Mouse (Mus musculus) CH12.LX (cell line): ENCODE data around the gene Atp5d. TPM values are rescaled to one million over a fixed set of nuclear protein-coding genes. Genes with fewer than 3 reads are reported as not detected.

Experiments used
- DNase-seq: peaks from one replicate; pipeline ENCODE4 v3.0.0-alpha.2; 2013; ENCODE audit errors: extremely low read depth
- H3K27ac ChIP-seq: 2 replicates; pipeline ENCODE4 v1.5.1; 2012; ENCODE audit warnings: low read depth, mild to moderate bottlenecking, control low read depth, moderate library complexity; ENCODE audit not compliant: insufficient read depth
- H3K27me3 ChIP-seq: replicated peaks from 2 replicates; pipeline ENCODE3; 2012; ENCODE audit warnings: inconsistent platforms
- H3K36me3 ChIP-seq, 2 experiments: replicated peaks in 1 of 2; 2 replicates each; pipeline versions ENCODE3 to v1.6.1; 2012; ENCODE audit warnings: inconsistent platforms in 1 of 2, low read length in 1 of 2, mild to moderate bottlenecking in 1 of 2, mixed read lengths in 1 of 2, moderate library complexity in 1 of 2; ENCODE audit not compliant: control insufficient read depth in 1 of 2, insufficient read depth in 1 of 2
- H3K4me1 ChIP-seq, 2 experiments: 2 replicates each; pipeline ENCODE4 v1.6.1; 2012; ENCODE audit warnings: inconsistent platforms in 1 of 2, moderate library complexity in 1 of 2; ENCODE audit not compliant: insufficient read depth in 2 of 2, control insufficient read depth in 1 of 2
- H3K4me2 ChIP-seq: 2 replicates; pipeline ENCODE4 v1.6.1; 2012; ENCODE audit warnings: low read depth, mild to moderate bottlenecking, control low read depth; ENCODE audit not compliant: poor library complexity, insufficient read depth, severe bottlenecking
- H3K4me3 ChIP-seq, 3 experiments: fragments of 150-350 bp in 1 of 3; sonication (generic) in 1 of 3; replicated peaks in 1 of 3; 2 replicates each; pipeline versions ENCODE3 to v1.5.1; 2011 to 2012; ENCODE audit warnings: low read depth in 2 of 3, low read length in 2 of 3, mild to moderate bottlenecking in 2 of 3, moderate library complexity in 2 of 3, control low read depth in 1 of 3, improper control_type of control experiment in 1 of 3, inconsistent platforms in 1 of 3, mixed read lengths in 1 of 3; ENCODE audit not compliant: poor library complexity in 1 of 3
- H3K79me2 ChIP-seq: replicated peaks from 2 replicates; pipeline ENCODE4 v1.6.1; 2012; ENCODE audit warnings: mild to moderate bottlenecking, moderate library complexity; ENCODE audit not compliant: control insufficient read depth, poor library complexity, insufficient read depth, severe bottlenecking; ENCODE audit errors: extremely low read depth
- H3K9ac ChIP-seq: 2 replicates; pipeline ENCODE4 v1.6.1; 2012; ENCODE audit warnings: low read depth, mild to moderate bottlenecking, control low read depth, moderate library complexity; ENCODE audit not compliant: insufficient read depth
- H3K9me3 ChIP-seq: replicated peaks from 2 replicates; pipeline ENCODE3; 2012; ENCODE audit warnings: low read length, inconsistent platforms, mixed read lengths
- CHD1 ChIP-seq: IDR thresholded peaks from 2 replicates; pipeline ENCODE4 v1.6.1; 2012; ENCODE audit warnings: low read depth, low read length, improper control_type of control experiment, inconsistent platforms
- EP300 ChIP-seq: IDR thresholded peaks from 2 replicates; pipeline ENCODE4 v1.6.1; 2011; ENCODE audit warnings: low read length, improper control_type of control experiment
- GABPA ChIP-seq: IDR thresholded peaks from 2 replicates; pipeline ENCODE4 v1.6.1; 2012; ENCODE audit warnings: low read depth, low read length, improper control_type of control experiment, inconsistent platforms; ENCODE audit not compliant: insufficient replicate concordance
- HCFC1 ChIP-seq: IDR thresholded peaks from 2 replicates; pipeline ENCODE4 v1.6.1; 2012; ENCODE audit warnings: low read depth, mild to moderate bottlenecking, inconsistent platforms, low read length, improper control_type of control experiment
- IRF4 ChIP-seq: IDR thresholded peaks from 2 replicates; pipeline ENCODE4 v1.6.1; 2014; ENCODE audit warnings: low read depth, mild to moderate bottlenecking, inconsistent platforms, low read length, improper control_type of control experiment
- JUN ChIP-seq: IDR thresholded peaks from 2 replicates; pipeline ENCODE4 v1.6.1; 2011; ENCODE audit warnings: low read depth, mild to moderate bottlenecking, low read length, improper control_type of control experiment, moderate library complexity; ENCODE audit not compliant: insufficient read depth
- KAT2A ChIP-seq: IDR thresholded peaks from 2 replicates; pipeline ENCODE4 v1.6.1; 2012; ENCODE audit warnings: low read length, improper control_type of control experiment, inconsistent platforms; ENCODE audit not compliant: insufficient replicate concordance
- MAFK ChIP-seq: IDR thresholded peaks from 2 replicates; pipeline ENCODE4 v1.6.1; 2011; ENCODE audit warnings: low read length, improper control_type of control experiment; ENCODE audit not compliant: insufficient replicate concordance
- MAX ChIP-seq: IDR thresholded peaks from 2 replicates; pipeline ENCODE4 v1.6.1; 2011; ENCODE audit warnings: low read length, improper control_type of control experiment
- MAZ ChIP-seq: IDR thresholded peaks from 2 replicates; pipeline ENCODE4 v1.6.1; 2012; ENCODE audit warnings: low read depth, mild to moderate bottlenecking, inconsistent platforms, low read length, improper control_type of control experiment, moderate library complexity
- MEF2A ChIP-seq: IDR thresholded peaks from 2 replicates; pipeline ENCODE4 v1.6.1; 2014; ENCODE audit warnings: low read depth, mild to moderate bottlenecking, inconsistent platforms, low read length, improper control_type of control experiment, borderline replicate concordance
- MXI1 ChIP-seq: IDR thresholded peaks from 2 replicates; pipeline ENCODE4 v1.6.1; 2011; ENCODE audit warnings: mild to moderate bottlenecking, low read depth, low read length, improper control_type of control experiment
- NRF1 ChIP-seq: IDR thresholded peaks from 2 replicates; pipeline ENCODE4 v1.6.1; 2014; ENCODE audit warnings: low read depth, mild to moderate bottlenecking, inconsistent platforms, low read length, improper control_type of control experiment, moderate library complexity
- PAX5 ChIP-seq: IDR thresholded peaks from 2 replicates; pipeline ENCODE4 v1.6.1; 2012; ENCODE audit warnings: low read length, inconsistent platforms, mixed read lengths
- POLR2AphosphoS2 ChIP-seq: IDR thresholded peaks from 2 replicates; pipeline ENCODE4 v1.6.1; 2011; ENCODE audit warnings: low read depth, low read length, improper control_type of control experiment
- RAD21 ChIP-seq: IDR thresholded peaks from 2 replicates; pipeline ENCODE4 v1.6.1; 2011; ENCODE audit warnings: low read depth, mild to moderate bottlenecking, low read length, improper control_type of control experiment, moderate library complexity
- RCOR1 ChIP-seq: conservative IDR thresholded peaks from 2 replicates; pipeline ENCODE4 v1.6.1; 2012; ENCODE audit warnings: low read depth, mild to moderate bottlenecking, inconsistent platforms, low read length, improper control_type of control experiment
- SIN3A ChIP-seq: IDR thresholded peaks from 2 replicates; pipeline ENCODE4 v1.6.1; 2012; ENCODE audit warnings: low read length, improper control_type of control experiment, inconsistent platforms
- SMC3 ChIP-seq: IDR thresholded peaks from 2 replicates; pipeline ENCODE4 v1.6.1; 2011; ENCODE audit warnings: low read depth, low read length, improper control_type of control experiment
- TBP ChIP-seq: conservative IDR thresholded peaks from 2 replicates; pipeline ENCODE4 v1.6.1; 2011; ENCODE audit warnings: low read depth, low read length, improper control_type of control experiment
- USF1 ChIP-seq: IDR thresholded peaks from 2 replicates; pipeline ENCODE4 v1.6.1; 2014; ENCODE audit warnings: low read depth, mild to moderate bottlenecking, inconsistent platforms, low read length, improper control_type of control experiment
- USF2 ChIP-seq: conservative IDR thresholded peaks from 2 replicates; pipeline ENCODE4 v1.6.1; 2011; ENCODE audit warnings: low read depth, low read length, improper control_type of control experiment
- ZC3H11A ChIP-seq: IDR thresholded peaks from 2 replicates; pipeline ENCODE4 v1.6.1; 2012; ENCODE audit warnings: low read depth, mild to moderate bottlenecking, inconsistent platforms, low read length, improper control_type of control experiment
- ZKSCAN1 ChIP-seq: IDR thresholded peaks from 2 replicates; pipeline ENCODE4 v1.6.1; 2012; ENCODE audit warnings: low read depth, inconsistent platforms, low read length, improper control_type of control experiment, borderline replicate concordance
- ZMIZ1 ChIP-seq: IDR thresholded peaks from 2 replicates; pipeline ENCODE4 v1.6.1; 2012; ENCODE audit warnings: low read depth, mild to moderate bottlenecking, inconsistent platforms, low read length, improper control_type of control experiment
- dilution Hi-C: fragments of 300-500 bp; cut with MboI; formaldehyde crosslinking; loops from 2 replicates; pipeline ENCODE4 v1.14.3; 2020; ENCODE audit warnings: low sequenced_read_pairs; ENCODE audit not compliant: extremely low pct_unique_long_range_greater_than_20kb, extremely low pct_ligation_motif_present
- in situ Hi-C: fragments of 300-500 bp; cut with MboI; formaldehyde crosslinking; loops from 3 replicates; pipeline ENCODE4 v1.14.3; 2019; ENCODE audit warnings: low sequenced_read_pairs, low pct_ligation_motif_present, low pct_unique_long_range_greater_than_20kb, mixed read lengths
- polyA plus RNA-seq: library from polyadenylated mRNA; unstranded; fragments of >175 nt; gene quantifications from 2 replicates; pipeline ENCODE4 v1.2.1, GENCODE M21; 2012; ENCODE audit warnings: low read depth; ENCODE audit not compliant: insufficient read length
- total RNA-seq, 2 experiments: library from RNA; depleted of rRNA; stranded (reverse); fragments of 300-350 nt in 1 of 2; fragments of >200 nt in 1 of 2; gene quantifications; 2 replicates each; pipeline ENCODE4 v1.2.3; 2012 to 2014

Gene Atp5d
- total and polyA plus RNA-seq, 3 experiments, result 106 to 352 (median 326) TPM

DNA sequence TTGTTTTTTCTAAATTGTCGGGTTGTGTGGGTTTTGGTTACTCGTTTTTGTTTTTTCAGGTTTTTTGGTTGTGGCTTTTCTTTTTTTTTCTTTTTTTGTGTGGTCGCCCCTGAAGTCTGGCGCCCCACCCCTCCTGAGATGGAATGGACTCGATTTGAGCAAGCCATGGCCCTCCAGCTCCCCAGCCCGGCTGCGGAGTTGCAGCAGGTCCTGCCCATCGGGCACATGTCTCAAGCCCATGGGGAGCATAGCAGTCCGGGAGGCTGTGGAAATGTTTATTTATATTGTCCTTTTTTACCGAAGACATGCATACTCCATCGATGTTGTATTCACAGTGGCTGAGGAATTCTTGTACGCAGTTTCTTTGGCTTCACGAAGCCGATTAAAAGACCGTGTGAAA, 32.8 kb downstream of the Atp5d start:
- no peaks in the 10 kb centered on the region for H3K27me3 ChIP-seq

DNA sequence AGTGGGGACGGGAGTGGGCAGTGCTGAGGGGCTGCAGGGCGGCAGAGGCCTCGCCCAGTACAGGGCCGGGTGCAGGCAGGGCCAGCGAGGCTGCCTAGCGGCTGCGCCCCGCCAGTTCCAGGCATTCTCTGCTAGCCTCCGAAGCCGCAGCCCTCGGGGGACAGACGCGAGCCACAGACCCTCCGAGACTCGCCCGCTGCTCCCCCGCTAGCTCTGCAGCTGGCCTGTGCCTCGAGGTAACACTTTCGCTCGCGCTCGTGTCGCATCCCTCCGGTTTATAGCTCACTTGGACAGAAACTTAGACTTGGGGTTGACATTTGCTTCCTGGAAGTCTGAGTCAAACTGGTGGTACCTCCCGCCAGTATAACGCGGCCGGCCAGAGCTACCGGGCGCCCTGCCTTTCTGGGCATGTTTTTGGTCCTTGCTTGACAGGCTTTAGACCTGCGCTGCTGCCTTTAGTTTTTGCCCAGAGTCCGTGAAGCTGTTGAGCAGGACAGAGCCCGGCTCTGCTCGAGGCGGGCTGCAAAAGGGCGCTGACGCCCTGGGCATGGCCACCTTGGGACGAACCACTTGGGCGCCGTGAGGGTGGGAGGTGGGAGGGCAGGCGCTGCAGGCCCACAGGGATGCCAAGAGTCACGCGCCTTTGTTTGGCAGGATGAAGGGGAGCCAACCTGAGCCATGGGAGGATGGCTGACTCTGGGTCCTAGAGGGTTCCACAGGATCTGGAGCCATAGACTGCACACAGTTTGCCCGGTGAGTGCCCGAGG, 33.5 kb downstream of the Atp5d start:
- Histone ChIP-seq H3K9ac (peak overlapping the region; percentile 62), H3K79me2 (peaks cover 16% of the 10 kb centered on the region), H3K4me1 (peaks cover 11 to 51% of the 10 kb centered on the region in 2 experiments), H3K36me3 (peaks cover 27 to 52% of the 10 kb centered on the region in 2 experiments), H3K4me2 (peak overlapping the region; percentile 23; the same call in 1 of the 2 replicates), H3K9me3 (no peaks in the 10 kb centered on the region), H3K27ac (peak overlapping the region; percentile 0; the same call in 1 of the 2 replicates), H3K27me3 (no peaks in the 10 kb centered on the region), H3K4me3 (peak overlapping the region; percentile 12 to 62 (median 12))
- DNase-seq, result no peak
- in situ Hi-C loops, result no loop called here
- TF ChIP-seq SMC3 (no peak), ZMIZ1 (no peak), JUN (no peak), IRF4 (no peak), MAFK (no peak), ZC3H11A (no peak), GABPA (no peak), HCFC1 (no peak), USF2 (no peak), USF1 (no peak), CHD1 (no peak), ZKSCAN1 (no peak), MAZ (no peak), MEF2A (no peak), EP300 (no peak), RAD21 (no peak), NRF1 (no peak), MXI1 (no peak), PAX5 (no peak), POLR2AphosphoS2 (no peak)
- dilution Hi-C loops, result no loop called here

More for the DNA sequence above, 32.8 kb downstream of the Atp5d start:
- dilution Hi-C loops, result no loop called here
- no peak for DNase-seq
- H3K4me2 ChIP-seq, result no peak overlapping the region
- no peak for TF ChIP-seq TBP
- TF ChIP-seq HCFC1, result no peak
- TF ChIP-seq MAX, result no peak
- no peak for TF ChIP-seq CHD1
- TF ChIP-seq RCOR1, result no peak
- TF ChIP-seq RAD21, result no peak
- TF ChIP-seq MXI1, result no peak
- TF ChIP-seq USF1, result no peak
- no peak for TF ChIP-seq KAT2A
- TF ChIP-seq SIN3A, result no peak
- TF ChIP-seq MAZ, result no peak
- TF ChIP-seq, all 38 proteins: peak for 0
- H3K79me2 ChIP-seq, result peaks cover 16% of the 10 kb centered on the region
- H3K36me3 ChIP-seq, result peaks cover 25 to 45% of the 10 kb centered on the region in 2 experiments
- no peaks in the 10 kb centered on the region for H3K9me3 ChIP-seq
- no peak overlapping the region for H3K9ac ChIP-seq
- in situ Hi-C loops, result no loop called here
- H3K4me1 ChIP-seq, result peaks cover 11 to 56% of the 10 kb centered on the region in 2 experiments
- H3K27ac ChIP-seq, result no peak overlapping the region
- H3K4me3 ChIP-seq, result no peak overlapping the region
